Mouse (Mus musculus) adrenal gland, postnatal 25 days (tissue): Measurements from ENCODE around the gene Trim42. TPM values are rescaled to one million over a fixed set of nuclear protein-coding genes. Genes with fewer than 3 reads are reported as not detected.

Source experiments
- DNase-seq: peaks from one replicate; pipeline ENCODE4 v3.0.0; 2021; ENCODE audit warnings: mixed read lengths
- long read RNA-seq: library from polyadenylated mRNA; stranded (forward); transcript quantifications from one replicate; pipeline ENCODE4 v2.0.0, GENCODE M21; 2021
- total RNA-seq: library from RNA; stranded (reverse); gene quantifications from 2 replicates; pipeline ENCODE4 v1.2.3, GENCODE M21; 2021

The Trim42 gene
- total RNA-seq = not detected in 2 replicates
- long read RNA-seq = 0 reads

DNA sequence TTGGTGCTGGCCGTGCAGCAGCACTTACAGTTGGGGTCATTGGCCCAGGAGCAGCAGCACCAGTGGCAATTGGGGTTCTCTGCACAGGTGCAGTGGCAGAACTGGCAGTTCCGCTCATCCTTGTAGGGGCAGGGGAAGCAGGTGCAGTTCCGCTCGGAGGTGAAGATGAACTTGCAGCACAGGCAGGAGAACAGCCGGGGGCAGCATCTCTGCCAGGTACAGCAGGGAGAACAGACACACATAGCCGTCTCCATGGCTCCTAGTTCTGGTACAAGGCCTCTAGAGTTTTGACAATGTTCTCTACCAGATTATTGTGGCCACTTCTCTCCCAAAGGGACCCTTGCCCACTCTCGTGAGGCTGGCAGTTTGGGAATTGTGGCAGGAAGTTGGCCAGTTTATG is at the start of gene Trim42:
Gene Trim42 (minus strand): TSS at position 368 of the 400 bp plus-strand sequence.
- DNase-seq = no peak

DNA sequence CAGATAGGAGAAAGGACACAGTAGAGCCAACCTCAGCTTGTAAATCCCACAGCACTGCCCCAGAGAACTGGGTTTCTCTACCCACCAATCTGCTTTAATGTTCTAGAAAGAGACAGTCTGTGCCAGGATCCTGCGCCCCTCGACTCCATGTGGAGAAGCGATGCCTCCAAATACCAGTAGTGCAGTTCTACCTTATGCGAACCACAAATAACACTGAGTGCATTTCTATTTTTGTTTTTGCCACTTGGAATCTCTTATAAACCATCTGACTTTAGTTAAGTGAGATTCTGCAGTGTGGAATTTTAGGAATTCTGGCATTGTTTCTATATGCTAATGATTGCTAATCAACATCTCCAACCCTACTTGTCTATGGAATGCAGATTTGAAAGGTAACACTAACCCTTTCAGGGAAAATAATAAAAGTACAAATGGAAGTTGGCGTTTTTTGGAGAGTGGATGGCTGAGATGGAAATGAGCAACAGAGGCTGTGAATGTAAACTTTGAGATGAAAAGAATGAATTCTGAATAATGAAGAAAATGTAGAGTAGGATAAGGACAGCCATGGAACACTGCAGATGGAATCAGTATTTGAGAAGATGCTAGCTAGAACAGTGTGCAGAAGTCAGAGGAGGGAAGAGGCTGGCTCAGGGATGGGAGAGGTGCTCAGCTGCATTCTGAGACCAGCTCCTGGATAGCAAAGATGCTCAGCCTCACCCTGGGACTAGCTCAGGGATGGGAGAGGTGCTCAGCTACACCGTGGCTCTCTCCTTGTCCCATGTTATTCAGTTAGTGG is 45.3 kb upstream of the Trim42 start:
- no peak for DNase-seq

DNA sequence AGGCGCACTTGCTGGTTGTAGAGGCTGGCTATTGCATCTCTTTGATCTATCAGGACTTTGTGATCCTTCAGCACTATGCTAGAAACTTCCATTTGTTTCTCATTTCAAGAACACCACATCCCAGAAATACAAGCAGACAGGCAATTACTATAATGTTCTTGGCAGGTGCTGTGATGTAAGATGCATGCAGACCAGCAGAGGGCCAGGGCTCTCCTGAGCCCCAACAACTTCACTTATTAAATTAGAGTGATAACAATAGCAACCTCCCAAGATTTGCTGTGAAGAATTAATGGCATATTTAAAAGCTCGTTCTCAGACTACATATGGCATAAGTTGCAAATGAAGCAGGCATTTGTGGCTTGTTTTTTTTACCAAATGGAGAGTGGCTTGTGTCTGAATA is 38.4 kb upstream of the Trim42 start:
- no peak for DNase-seq

DNA sequence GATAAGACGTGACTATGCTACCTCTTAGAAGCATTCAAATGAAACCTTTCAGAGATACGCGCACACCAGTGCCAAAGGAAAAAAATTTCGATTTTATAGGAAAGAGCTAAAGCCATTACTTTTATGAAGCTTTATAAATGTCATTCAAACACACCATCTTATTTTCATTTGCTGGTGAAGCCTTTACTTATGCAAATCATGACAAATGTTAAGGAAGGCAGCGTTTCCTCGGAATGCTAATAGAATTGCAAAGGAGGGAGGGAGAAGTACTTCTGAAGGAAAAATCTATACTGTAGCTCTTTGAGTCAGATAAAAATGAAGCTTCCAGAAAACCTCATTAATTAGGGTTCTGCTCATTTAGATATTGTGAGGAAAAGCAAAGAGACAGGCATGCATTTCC is 13.3 kb downstream of the Trim42 start:
- DNase-seq = no peak

DNA sequence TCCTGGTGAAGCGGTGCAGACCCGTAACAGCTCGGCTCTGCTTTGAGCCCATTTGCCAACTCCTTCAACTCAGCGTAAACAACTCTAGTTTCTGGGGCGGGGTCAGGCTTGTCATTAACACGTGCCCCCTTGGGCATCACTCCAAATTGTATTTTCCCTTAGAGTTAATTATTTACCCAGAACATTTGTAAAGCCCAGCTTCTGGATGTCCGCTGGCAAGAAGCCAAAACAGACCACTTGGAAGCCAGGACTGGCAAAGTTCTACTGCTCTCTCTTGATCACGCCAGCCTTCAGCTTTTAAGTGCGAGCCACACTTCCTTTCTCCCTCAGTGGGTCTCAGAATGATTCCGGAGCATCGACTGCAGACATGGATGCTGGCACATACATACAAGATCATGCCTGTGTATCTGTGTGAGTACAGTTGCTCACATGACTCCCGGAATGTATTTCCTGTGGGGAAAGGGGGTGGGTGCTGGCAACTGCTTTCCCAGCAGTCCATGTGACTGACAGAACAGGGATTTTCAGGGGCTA is 24.9 kb downstream of the Trim42 start:
- DNase-seq = no peak

DNA sequence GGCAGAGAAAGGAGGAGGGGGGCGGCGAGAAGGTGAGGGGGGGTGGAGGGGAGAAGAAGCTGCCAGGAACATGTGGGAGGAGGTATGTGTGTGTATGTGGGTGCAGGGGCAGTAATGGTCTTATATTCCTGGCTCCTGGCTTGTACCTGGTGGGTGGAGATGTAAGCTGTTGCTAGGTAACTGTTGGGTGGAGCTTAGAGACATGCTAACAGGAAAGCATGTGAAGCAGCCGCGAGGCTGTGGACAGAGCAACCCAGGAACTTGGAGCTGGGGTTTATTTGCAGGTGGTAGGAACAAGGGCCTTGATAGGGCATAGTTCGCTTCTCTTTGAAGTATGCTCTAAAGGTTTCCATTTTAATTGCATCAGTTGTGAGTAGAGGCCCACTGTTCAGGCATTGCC is 28.0 kb downstream of the Trim42 start:
- DNase-seq = no peak

DNA sequence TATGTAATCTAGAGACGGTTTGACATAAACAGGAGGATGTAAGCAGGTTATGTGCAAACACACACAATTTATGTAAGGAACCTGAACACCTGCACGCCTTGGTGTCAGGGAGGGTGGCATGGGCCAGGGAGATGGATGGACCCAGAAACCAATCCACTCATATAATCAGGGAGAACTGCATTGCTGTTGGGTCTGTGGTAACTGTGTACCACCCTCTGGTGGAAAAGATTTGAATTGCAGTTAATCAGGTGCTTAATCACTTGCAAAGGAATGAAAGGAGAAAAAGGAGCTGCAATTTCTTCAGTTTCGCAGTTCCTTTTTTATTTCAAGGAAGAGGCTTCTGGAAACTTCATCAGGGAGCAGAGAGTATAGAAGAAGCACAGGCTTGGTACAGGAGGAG is 46.9 kb downstream of the Trim42 start:
- DNase-seq = no peak

DNA sequence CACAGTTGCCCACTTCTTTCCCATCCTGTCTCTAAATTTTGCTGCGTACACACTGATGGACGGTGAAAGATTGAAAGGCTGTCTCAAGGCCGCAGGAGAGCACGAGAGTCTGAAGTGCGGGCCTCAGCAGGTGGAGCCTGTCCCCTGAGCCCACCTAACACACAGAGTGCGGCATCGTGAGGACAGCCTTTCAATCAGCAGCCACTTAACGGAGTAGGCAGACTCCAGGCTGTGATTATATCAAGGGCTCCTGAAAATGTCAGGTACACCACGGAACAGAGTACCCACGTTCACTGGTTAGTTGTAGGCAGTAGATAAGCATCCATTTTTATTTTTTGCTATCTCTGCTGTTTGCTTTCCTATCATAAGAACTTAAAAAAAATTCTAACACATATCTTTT is 47.6 kb downstream of the Trim42 start:
- DNase-seq = no peak

DNA sequence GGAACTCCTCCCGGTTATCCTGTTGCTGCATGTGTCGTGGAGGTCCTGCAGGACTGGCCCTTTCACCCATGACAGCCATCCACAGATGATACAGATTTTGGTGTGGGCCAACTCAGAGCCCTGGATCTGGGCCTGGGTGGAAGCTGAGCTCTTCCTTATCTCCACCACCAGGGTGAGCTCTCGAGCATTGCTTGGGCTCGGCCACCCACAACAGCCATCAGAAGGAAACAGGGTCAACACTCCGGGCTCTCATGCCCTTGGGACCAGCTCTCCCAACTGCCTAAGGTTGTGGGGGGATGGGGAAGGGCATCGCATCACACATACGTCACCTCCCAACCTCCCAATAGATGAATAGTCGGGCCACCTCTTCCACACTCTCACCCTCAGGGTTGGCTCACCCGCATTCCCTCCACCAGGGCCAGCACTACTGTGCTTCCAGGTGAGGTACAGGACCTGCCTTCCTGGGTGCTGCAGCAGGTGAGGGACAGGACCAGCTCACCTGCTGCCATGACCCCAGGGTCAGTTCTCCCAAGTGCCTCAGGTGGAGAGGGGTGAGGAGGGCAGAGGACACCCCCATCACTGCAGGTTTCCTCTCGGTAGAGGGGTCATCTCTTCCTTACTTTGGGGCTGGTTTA is 54.2 kb downstream of the Trim42 start:
- peak; percentile 18 for DNase-seq

DNA sequence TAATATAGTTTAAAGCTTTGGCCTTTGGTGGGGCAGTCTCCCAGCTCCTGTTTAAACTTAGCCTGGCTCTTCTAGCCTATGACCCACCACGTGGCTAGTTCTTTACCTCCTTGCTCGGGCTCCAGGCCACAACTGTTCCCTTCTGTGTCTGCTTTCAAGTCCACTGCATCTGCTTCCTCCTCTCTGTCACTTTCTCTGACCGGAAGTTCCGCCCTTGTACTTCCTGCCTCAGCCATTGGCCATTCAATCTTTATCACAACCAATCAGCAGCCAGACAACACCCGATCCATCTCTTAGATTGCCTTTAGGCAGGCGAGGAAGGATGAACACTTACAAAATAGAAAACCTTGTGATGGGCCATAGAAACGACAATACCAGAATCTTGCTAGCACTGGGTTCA is 58.1 kb downstream of the Trim42 start:
- DNase-seq = no peak

DNA sequence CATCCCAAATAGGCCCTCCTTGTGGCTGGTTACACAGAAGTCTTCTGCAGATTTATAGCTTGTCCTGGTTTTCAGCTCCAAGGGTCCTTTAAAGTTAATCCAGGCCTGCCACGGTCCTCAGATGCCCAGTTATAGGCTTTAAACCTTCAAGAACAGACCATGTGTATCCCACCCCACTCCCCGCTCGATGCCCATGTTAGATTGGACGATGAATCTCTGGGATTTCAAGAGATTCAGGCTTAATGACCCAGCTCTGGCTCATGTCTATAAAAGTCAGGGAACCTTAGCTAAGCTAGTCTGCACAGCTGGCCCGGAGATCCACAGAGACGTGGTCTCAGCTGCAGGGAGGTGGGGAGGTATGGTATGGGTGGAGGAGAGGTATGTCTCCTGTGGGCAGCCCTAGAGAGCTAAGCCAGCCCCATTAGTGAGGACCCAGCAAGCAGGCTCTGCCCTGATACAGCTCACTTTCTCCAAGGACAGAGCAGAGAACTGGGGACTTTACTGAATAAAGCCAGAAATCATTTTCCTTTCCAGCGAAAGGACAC is 60.2 kb downstream of the Trim42 start:
- DNase-seq = no peak

DNA sequence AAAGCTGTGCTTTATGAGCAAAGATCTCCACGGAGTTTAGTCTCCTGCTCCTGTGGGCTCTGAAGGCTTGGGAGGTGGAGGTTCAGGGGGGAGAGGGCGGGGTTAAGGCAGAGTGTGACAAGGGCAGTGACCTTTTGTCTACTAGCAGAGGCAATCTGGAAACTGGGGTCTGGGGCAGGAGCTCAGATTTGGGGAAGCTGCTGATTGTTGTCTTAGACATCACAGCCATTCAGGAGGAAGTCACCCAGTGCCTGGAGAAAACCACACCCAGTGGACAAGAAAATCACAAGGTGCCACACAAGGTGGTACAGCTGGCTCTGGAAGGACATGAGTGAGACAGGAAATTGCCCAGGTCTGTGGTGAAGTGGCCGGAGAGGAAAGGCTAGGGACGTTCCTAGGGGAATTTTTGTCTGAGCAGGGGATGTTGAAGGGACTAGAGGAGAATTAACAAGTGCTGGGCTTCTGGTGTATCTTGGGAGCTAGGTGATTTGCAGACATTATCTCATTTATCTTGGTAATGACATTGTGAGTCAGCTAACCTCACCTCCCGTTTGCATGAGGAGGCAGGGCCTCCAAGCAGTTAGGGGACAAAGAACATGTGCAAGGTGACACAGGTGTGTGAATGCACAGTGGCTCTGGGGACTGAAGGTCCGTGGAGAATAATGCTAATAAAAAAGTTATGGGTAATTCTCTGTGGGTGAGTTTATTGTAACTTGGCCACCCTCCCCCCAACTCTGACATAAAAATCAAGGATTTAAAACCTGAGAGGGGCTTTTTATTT is 61.9 kb downstream of the Trim42 start:
- DNase-seq = no peak
